Mouse (Mus musculus) 3134 (cell line): ENCODE data around the gene Ptpn1.

ENCODE experiments used
- DNase-seq: peaks from one replicate; pipeline ENCODE4 v3.0.0-alpha.2; 2011; ENCODE audit warnings: low spot score; ENCODE audit not compliant: insufficient read length; ENCODE audit errors: extremely low read depth

The Ptpn1 gene

DNA sequence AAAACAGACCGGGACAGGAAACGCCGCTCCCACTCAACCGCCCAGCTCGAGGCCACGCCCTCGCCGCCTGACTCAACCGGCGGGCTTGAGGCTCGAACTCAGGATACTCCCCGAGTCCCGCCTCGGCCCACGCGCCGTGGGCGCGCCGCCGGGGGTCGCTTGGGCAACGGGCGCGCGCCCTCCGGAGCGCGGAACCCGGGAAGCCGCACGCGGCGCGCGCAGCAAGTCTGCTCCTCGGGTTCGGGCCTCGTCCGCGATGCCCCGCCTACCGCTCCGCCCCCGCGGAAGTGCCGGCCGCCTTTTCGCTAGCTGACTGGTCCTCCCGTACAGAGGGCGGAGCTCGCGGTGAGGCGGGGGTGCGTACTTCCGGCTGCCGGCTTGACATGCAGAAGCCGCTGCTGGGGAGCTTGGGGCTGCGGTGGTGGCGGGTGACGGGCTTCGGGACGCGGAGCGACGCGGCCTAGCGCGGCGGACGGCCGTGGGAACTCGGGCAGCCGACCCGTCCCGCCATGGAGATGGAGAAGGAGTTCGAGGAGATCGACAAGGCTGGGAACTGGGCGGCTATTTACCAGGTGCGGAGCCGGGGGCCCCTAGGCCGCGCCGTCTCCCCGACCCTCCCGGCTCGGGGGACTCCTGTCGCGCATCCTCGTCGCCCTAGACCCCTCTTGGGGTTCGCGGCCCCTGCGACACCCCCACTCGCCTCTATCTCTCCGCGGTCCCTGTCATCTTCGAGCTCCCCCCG, at the start of gene Ptpn1:
Gene Ptpn1 (plus strand): TSS at position 73 of the 742 bp plus-strand sequence.
- peak; percentile 98 for DNase-seq

DNA sequence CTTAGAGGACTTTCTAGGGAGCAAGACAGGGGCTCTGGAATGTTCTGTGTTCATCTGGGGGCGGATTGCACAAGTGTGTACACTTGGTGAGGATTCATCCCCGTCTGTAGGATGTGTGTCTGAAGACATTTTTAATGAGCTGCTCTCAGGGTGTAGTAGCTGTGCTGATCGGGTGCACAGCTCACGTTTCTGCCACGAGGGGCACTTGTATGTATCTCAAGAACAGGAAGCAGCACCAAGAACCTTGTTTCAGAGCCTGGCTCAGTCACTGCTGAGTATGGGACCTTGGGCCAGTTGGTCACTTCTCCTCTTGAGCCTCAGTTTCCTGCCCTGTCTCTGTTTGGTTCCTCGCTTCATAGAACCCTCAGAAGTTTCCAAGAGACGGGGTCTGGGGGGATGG, 45.4 kb upstream of the Ptpn1 start:
- no peak for DNase-seq

DNA sequence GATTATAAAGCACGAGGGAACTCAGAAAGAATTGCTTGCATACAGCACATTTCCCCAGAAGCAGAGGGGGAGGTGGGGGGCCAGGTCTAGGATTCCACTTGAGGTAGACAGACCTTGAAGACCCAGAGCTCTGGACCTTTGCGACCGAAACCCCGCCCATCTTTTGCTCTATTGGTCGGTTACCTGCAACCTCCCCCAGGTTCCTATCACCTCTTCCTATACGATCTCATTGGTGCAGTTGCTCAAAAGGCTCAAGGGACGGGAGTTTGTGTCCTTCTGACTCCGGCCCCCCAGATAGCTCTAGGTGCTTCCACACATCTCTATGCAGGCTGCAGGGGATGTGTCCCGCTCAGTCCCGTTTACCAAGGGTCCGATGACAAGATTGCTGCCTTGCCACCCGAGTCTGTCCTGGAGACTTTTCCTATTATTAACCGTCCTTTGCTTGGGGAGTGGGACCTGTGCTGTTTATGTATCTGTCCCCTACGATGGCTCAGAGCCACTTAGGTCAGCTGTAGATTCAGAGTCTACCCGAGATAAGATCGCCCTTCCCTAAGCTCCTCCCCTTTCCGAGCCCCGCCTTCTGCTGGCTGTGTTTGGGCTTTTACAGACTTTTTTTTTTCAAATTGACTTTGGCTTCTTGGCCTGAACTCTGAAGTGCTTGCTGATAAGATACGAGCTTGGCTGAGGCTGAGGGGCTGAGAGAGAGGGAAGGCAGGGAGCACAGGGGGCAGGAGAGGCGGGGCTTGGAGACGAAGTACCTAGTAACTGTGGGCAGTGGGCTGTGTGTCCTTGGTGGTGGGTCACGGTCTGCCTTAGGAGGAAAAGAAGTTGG, 44.1 kb upstream of the Ptpn1 start:
- DNase-seq, result no peak

DNA sequence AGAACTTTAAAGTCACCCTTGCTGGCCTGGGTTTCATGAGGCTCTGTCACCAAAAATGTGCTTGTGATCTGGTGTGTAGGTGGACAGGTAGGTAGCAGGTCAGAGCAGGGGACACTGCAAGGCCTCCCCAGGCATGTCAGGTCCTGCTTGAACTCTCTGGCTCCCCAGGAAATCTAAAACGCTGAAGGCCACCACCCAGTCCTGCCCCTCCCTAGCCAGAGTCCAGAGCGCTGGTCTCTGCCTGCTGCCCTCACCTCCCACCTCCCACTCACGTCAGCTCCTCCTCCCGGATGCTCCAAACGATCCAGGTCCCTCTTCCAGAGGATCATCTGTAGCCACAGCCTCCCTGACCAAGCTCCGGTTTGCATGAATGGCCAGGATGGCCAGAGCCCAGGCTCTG, 43.0 kb upstream of the Ptpn1 start:
- DNase-seq, result no peak

DNA sequence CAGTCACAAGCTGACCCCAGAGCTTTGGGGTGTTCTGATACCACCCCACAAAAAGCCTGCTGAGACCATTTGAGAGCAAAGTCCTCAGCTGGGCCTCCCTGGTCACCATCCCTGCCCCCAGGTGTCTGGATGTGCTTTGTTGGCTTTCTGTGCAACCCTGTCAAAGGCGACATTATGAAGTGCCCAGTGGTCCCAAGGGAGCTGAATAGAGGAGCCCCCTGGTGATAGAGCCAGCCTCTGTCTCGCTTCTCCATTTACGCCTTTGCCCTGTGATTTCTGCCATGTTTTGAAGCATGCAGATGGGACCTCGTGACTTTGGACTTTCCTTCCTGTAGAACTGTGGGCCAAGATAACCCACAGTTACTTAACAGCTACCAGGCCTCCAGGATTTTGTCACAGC, 42.0 kb upstream of the Ptpn1 start:
- DNase-seq, result no peak

DNA sequence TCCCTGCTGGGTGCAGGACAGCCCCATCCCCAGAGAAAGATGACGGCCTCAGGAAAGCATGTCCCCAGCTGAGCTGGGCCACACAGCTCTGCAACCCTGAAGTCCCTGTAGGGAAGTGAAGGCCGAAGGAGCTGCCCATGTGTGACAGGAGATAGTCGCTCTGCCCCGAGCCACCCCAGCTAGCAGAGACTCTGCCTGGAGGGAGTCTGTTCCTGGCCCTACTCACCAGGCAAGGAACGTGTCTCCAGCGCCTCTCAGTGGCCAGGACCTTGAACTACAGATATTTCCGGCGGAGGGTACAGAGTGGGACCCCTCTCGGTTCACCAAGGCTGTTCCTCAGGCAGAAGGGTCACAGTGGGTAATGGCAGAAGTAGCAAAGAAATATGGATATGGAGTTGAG, 39.9 kb upstream of the Ptpn1 start:
- peak; percentile 62 for DNase-seq

DNA sequence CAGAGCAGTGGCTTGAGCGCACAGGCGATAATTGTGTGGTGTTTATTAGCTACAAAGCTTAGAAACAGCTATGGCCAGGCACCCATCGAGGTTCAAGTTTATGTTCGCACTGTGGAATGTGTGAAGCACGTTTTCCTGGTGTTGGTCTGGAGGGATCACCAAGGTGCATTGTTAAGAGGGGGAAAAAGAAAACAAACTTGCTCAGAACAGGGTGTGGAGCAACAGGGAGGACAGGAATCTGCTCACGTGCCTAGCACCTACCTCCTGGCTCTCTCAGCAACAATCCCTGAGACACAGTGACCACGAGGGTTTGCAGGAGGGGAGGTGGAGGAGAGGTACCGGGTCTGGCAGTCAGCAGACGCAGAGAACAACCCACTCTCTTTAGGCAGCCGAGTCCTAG, 38.2 kb upstream of the Ptpn1 start:
- no peak for DNase-seq

DNA sequence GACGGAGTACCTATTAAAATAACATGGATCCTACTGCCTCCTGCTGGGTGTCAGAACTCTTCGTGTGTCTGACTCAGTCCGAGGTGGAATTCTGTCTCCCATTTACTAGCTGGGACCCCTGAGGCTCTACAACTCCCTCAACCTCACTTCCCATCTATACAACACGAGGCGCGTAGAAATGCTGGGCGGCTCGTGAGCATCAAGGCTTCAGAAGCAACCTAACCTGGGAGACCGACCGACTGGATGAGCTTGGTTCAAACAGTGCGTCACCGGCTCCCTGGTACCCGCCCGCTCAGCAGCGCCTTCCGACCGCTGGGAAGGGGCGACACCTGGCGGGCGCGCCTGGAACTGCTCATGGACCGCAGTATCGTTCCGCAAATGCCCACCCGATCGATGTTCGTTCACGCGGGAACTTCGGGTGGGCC, 36.9 kb upstream of the Ptpn1 start:
- peak; percentile 86 for DNase-seq

DNA sequence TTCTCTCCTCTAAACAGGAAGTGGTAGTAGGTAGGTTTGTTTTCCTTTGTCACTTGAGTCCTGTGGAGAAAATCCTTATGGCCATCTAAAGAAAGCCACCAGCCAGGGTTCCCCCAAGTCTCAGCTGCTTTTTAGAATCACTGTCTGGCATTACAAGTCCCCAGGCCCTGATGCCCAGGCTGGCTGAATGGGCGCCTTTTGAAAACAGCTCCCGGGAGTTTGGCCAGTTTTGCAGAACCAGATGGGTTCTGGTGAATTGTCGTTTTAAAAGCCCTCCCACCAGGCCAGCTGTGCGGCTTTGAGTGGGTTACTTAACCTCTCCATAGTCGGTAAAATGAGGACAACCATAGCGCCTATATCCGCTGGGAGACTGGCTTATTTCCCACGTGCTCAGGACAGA, 34.0 kb upstream of the Ptpn1 start:
- DNase-seq, result no peak

DNA sequence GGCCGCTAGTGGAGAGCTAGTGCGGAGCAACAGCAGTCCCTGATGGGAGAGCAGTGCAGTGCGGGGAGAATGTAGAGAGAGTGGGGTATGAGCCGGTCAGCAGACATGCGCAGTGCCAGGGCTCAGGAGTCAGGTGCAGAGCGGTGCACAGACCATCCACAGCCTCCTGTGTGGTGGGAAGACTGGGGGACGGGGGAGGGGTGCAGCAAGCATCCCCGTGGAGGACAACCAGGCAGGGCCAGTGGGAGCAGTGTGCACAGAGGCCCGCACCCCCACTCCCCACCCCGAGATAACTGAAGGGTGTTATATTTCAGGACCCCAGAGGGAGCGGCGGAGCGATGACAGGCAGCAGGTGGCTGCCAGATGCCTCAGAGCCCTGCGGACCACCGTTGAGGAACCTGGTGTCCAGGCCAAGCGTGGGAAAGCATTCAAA, 31.9 kb upstream of the Ptpn1 start:
- DNase-seq, result no peak

DNA sequence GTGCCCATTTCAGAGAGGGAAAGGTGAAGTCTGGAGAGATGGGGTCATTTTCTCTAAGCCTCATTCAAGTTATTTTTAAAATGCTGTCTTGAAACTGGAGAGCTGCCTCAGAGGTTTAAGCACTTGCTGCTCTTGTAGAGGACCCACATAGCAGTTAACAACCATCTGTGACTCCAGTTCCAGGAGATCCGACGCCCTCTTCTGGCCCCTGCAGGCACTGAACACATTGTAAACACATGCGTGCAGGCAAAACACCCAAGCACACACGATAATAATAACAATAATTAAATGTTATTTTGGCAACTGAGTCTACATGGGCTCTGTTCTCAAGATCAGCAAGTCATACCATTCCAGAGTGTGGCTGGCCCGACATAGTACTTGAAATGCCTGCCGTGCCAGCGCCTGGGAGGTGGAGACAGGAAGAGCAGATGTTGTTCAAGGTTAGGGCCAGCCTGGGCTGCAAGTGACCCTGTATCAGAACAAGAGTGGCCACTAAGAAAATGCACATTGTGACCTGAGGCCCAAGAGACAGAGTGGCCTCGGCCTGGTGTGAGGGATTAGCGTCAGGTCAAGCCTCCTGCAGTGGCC, 29.6 kb upstream of the Ptpn1 start:
- no peak for DNase-seq

DNA sequence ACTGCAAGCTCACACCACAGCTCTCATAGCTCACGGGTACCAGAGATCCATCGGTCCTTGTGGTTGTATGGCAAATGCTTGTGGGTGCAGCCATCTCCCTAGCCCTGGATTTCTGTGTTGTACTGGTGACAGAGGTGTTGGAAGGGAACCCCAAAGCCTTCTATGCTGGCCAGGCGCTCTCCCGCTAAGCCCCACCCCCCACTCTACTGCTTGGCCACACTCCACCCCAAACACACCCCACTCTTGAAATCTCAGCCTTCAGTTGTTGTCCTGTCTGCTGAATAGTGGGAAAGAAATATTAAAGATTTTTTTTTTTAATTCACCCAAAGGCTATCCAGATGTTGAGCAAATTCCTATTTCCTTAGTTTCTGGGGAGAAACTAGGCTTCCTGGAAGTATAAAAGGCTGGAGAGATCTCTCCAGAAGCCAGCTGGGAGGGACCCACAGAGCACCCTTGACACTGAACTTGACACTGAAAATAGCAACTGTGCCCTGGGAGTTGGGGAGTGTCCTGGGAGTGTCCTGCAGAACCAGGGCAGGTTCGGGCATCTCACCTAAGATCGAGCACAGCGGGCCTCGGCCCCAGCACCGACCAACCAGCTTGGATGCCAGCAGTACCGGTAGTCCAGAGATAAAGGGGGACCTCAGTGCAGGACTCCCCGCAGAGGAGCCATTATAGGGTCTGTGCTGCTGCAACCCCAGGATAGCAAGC, 28.5 kb upstream of the Ptpn1 start:
- no peak for DNase-seq

DNA sequence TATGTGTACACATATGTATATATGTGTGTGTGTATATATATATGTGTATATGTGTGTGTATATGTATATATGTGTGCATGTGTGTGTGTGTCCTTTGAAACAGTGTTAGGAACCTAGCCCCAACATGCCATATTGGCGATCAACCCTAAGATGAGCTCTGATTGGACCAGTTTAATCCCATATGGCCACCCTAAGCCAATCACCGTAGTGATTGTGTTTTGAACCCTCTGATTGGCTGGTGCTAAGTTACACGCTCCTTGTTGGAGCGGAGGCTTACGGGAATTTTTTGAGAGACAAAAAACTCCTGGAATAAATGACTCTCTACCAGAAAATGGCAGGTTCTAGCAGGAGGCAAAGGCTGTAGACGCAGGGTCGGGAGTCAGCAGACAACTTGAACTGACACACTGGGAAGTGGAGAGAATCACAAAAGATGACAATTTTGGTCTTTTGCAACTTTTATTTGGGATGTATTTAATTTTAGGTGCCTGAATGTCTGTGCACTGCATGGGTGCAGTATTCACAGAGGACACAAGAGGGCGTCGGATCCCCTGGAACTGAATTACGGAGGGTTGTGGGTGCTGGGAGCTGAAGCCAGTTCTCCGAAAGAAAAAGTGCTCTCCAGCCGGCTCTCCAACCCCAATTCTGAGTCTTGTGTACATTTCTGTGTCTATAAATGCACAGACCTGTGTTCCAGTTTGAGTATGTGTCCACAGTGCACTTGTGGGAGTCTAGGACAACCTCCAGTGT, 27.1 kb upstream of the Ptpn1 start:
- DNase-seq, result no peak

DNA sequence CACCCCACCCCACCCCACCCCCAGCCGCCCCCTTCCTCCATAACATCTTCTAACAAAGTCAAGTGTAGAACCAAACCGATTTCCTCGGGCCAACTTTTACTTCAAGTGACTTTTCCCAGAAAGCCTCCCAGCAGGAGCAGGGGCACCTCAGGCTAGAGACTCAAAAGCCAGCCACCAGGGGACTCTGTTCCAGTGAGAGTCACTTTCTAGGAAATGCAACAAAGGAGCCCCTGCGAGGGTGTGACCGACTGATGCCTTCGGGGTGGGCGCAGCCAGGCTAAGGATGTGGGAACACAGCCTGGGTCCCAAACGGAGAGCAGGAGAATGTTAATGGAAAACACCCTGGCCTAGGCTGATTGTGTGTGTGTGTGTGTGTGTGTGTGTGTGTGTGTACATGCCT, 26.3 kb upstream of the Ptpn1 start:
- no peak for DNase-seq

DNA sequence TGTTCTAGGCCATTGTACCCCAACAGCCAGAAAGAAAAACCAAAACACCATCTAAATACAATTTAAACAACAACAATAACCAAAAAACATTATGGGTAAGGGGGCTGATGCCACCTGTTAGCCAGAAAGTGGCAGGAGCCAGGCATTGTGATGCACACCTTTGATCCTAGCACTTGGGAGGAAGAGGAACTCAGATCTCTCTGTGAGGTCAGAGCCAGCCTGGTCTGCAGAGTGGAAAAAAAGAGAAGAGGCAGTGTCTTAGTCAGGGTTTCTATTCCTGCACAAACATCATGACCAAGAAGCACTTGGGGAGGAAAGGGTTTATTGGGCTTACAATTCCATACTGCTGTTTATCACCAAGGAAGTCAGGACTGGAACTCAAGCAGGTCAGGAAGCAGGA, 25.1 kb upstream of the Ptpn1 start:
- DNase-seq, result no peak

DNA sequence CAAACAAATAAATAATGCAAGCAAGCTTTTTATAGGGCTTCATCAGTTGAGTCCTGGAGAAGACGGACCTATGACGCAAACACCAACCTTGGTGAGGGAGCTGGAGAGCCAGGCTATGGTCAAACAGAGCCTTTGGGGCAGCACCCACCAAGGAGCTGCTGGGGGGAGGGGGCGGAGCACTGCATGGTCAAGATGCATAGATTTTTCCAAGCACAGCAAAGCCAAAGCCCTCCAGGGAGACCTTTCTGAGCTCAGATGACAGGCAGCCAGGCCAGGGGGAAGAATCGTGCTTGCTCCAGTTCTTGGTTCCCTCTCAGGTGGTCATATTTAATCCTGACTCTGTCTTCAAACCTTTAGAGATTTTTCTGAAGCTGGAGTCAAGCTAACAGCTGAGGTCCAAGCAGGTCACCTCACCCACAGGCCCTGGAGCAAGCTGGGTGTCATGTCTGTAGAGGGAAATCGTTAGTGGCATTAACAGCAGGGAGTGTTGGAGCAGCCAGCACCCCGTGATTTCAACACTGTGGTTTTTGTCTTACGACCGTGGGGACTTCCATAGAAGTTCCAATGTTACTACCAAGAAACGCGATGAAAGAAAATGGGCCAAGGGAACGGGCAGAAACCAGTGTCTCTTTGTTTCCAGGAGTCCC, 22.2 kb upstream of the Ptpn1 start:
- DNase-seq, result no peak

DNA sequence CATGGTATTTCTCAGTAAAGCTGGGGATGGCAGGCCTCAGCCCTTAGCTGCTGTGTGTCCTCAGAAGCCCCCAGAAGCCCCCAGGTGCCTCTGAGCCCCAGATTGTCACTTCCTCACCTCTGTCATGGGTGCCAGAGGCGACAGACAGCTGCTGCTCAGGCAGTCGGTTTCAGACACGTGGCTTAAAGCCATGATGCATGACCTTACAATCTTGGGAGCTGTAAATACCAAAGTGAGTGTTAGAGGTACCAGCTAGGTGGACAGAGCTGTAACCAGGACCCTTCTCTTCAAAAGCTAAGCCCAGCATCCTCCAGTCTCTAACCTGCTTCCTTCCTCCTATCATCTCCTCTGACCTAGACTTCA, 21.7 kb upstream of the Ptpn1 start:
- no peak for DNase-seq

DNA sequence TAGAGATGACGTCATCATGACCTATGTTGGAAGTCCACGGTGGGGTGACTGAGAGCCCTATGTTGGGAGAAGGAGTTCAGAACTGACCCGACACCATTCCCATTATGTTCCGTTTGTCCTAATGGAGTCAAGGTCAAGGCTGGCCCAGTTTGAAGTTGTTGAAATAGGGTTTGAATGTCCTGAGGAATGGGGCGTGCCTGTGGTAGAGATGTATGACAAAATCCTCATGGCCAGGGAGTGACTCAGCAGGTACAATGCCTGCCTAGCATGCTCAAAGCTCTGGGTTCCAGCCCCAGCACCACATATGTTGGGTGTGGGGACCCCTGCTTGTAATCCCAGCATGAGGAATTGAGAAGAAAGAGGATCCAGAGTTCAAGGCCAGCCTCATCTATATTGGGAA, 20.3 kb upstream of the Ptpn1 start:
- DNase-seq, result no peak

DNA sequence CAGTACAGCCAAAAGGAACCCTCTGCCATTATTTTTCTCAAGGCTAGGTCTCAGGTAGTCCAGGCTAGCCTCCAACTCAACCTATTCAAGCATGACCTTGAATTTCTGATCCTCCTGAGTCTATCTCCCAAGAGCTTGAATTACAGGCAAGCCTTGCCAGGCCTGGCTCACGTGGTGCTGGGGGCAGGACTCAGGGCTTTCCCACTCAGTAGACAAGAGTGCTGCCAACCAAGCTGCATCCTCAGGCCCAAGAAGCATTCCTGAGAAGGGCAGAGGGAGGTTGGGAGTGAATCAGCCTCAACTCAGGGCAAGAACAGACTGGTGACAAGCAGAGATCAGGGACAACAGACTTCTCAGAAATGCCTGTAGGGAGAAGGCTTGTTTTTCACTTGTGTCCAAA, 12.8 kb upstream of the Ptpn1 start:
- DNase-seq, result peak; percentile 70

DNA sequence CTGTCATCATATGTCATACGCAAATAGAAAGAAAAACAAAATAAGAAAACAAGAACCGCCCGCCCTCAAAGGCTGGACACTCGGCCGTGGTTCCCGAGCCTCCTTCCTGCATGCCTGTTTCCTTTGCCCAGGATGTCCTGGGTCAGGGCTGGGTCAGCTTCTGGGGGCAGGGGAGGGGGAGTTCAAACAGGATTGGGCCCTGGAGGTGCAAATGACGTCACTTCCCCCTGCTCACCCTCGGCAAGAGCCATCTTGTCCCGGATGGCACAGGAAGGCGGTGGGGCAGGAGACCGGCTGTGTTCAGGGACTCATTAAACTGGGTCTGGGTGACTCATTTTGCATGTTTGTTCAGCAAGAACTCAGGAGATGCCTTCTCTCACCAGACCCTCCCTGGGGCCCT, 11.8 kb upstream of the Ptpn1 start:
- DNase-seq, result peak; percentile 58
